8 mouse cellular contexts compared by ENCODE assay signal in genomic region chr10:13008737-13009121, GRCm38 (mm10). TPM values are rescaled to one million over a fixed set of nuclear protein-coding genes. Genes with fewer than 3 reads are reported as not detected.
DNase-seq lines count a peak whose midpoint lies in the region; ATAC-seq and TF ChIP-seq lines count a peak whose summit lies in the region.

No protein-coding gene starts in this region.

- H3K27ac ChIP-seq in kidney, postnatal 0 days, result peak overlapping the region; percentile 58; the same call in 1 of the 2 replicates
- H3K27ac ChIP-seq in embryonic facial prominence, embryonic 13.5 days, result peak overlapping the region; percentile 76
- peak overlapping the region; percentile 66; the same call in 1 of the 2 replicates for H3K27ac ChIP-seq in intestine, embryonic 15.5 days
- peak overlapping the region; percentile 64 for H3K27ac ChIP-seq in midbrain, embryonic 16.5 days (ENCODE audit: low read length)

- no peak for TF ChIP-seq CTCF in kidney, postnatal 0 days (IDR thresholded peaks at IDR 0.05; ENCODE audit: low read depth)

- H3K4me3 ChIP-seq in kidney, postnatal 0 days (replicated peaks; ENCODE audit: low read depth, low read length), result peak overlapping the region; percentile 89
- peak overlapping the region; percentile 92 for H3K4me3 ChIP-seq in embryonic facial prominence, embryonic 13.5 days
- peak overlapping the region; percentile 90 for H3K4me3 ChIP-seq in intestine, embryonic 15.5 days (replicated peaks)
- H3K4me3 ChIP-seq in midbrain, embryonic 16.5 days (ENCODE audit: low read depth, low read length), result peak overlapping the region; percentile 77

- peaks cover 7% of the 10 kb centered on the region for H3K4me1 ChIP-seq in kidney, postnatal 0 days (replicated peaks; ENCODE audit: insufficient read depth, low read length)
- peaks cover 15% of the 10 kb centered on the region for H3K4me1 ChIP-seq in embryonic facial prominence, embryonic 13.5 days
- H3K4me1 ChIP-seq in intestine, embryonic 15.5 days (replicated peaks), result peaks cover 14% of the 10 kb centered on the region
- peaks cover 17% of the 10 kb centered on the region for H3K4me1 ChIP-seq in midbrain, embryonic 16.5 days (ENCODE audit: control insufficient read depth, insufficient read depth, low read length)

- peak overlapping the region; percentile 83 for H3K9ac ChIP-seq in kidney, postnatal 0 days (ENCODE audit: low read depth, low read length)
- peak overlapping the region; percentile 89 for H3K9ac ChIP-seq in embryonic facial prominence, embryonic 13.5 days
- H3K9ac ChIP-seq in intestine, embryonic 15.5 days, result peak overlapping the region; percentile 76
- peak overlapping the region; percentile 73 for H3K9ac ChIP-seq in midbrain, embryonic 16.5 days (ENCODE audit: low read depth, low read length)

- no peaks in the 10 kb centered on the region for H3K36me3 ChIP-seq in kidney, postnatal 0 days (ENCODE audit: insufficient read depth, low read length)
- peaks cover 8% of the 10 kb centered on the region; the same call in 1 of the 2 replicates for H3K36me3 ChIP-seq in embryonic facial prominence, embryonic 13.5 days
- H3K36me3 ChIP-seq in intestine, embryonic 15.5 days, result no peaks in the 10 kb centered on the region
- no peaks in the 10 kb centered on the region for H3K36me3 ChIP-seq in midbrain, embryonic 16.5 days (ENCODE audit: control insufficient read depth, insufficient read depth, low read length)

- no peak for DNase-seq in kidney, postnatal 0 days (ENCODE audit: low spot score)
- DNase-seq in kidney, adult 11 months, result no peak
- no peak for DNase-seq in spleen, postnatal 36 days (ENCODE audit: low spot score in 2 of 2)
- no peak for DNase-seq in frontal cortex, postnatal 25 days (ENCODE audit: low spot score in 2 of 2)
- no peak for DNase-seq in left cerebral cortex, postnatal 36 days (ENCODE audit: low spot score in 2 of 2)

- H3K4me2 ChIP-seq in kidney, postnatal 0 days (ENCODE audit: low read length), result peak overlapping the region; percentile 89
- peak overlapping the region; percentile 81 for H3K4me2 ChIP-seq in embryonic facial prominence, embryonic 13.5 days
- H3K4me2 ChIP-seq in intestine, embryonic 15.5 days (replicated peaks), result peak overlapping the region; percentile 75
- H3K4me2 ChIP-seq in midbrain, embryonic 16.5 days (ENCODE audit: low read length), result peak overlapping the region; percentile 89

- H3K27me3 ChIP-seq in kidney, postnatal 0 days (ENCODE audit: insufficient read depth, low read length), result no peaks in the 10 kb centered on the region
- no peaks in the 10 kb centered on the region for H3K27me3 ChIP-seq in embryonic facial prominence, embryonic 13.5 days
- no peaks in the 10 kb centered on the region for H3K27me3 ChIP-seq in intestine, embryonic 15.5 days (replicated peaks)
- no peaks in the 10 kb centered on the region; the same call in 1 of the 2 replicates for H3K27me3 ChIP-seq in midbrain, embryonic 16.5 days (ENCODE audit: control insufficient read depth, insufficient read depth, low read depth, low read length)

- WGBS in kidney, postnatal 0 days, result 2% methylated on average over 29 of the region's 29 CpGs
- 2% methylated on average over 29 of the region's 29 CpGs for WGBS in embryonic facial prominence, embryonic 13.5 days
- WGBS in intestine, embryonic 15.5 days, result 2% methylated on average over 29 of the region's 29 CpGs
- 2% methylated on average over 29 of the region's 29 CpGs for WGBS in midbrain, embryonic 16.5 days

- intact Hi-C loops in left cerebral cortex, postnatal 36 days (cut with DNase I), result no loop called here

- no peaks in the 10 kb centered on the region for H3K9me3 ChIP-seq in kidney, postnatal 0 days (replicated peaks; ENCODE audit: low read length)
- H3K9me3 ChIP-seq in embryonic facial prominence, embryonic 13.5 days, result no peaks in the 10 kb centered on the region
- H3K9me3 ChIP-seq in intestine, embryonic 15.5 days, result no peaks in the 10 kb centered on the region
- H3K9me3 ChIP-seq in midbrain, embryonic 16.5 days (replicated peaks; ENCODE audit: control insufficient read depth, low read length, poor library complexity, severe bottlenecking), result no peaks in the 10 kb centered on the region

- ATAC-seq in kidney, postnatal 0 days (replicated peaks; ENCODE audit: low FRiP score, low read depth), result no peak
- peak; percentile 27; the same call in 1 of the 2 replicates for ATAC-seq in embryonic facial prominence, embryonic 13.5 days (ENCODE audit: insufficient number of reproducible peaks, insufficient read depth, low FRiP score, low TSS enrichment, low read depth)
- peak; percentile 51 for ATAC-seq in intestine, embryonic 15.5 days
- ATAC-seq in midbrain, embryonic 16.5 days, result peak; percentile 57

RNA-seq across cellular contexts. Expression of gene Sf3b5, which starts 3.6 kb away (rescaled TPM):
- polyA plus RNA-seq in kidney, postnatal 0 days (2015; fragmentation: Nextera tagmentation; extraction: Ambion mirVana), result 36.5 and 37.2 TPM in 2 replicates
- 38.4 and 40.1 TPM in 2 replicates for polyA plus RNA-seq in embryonic facial prominence, embryonic 13.5 days (2015; fragmentation: Nextera tagmentation; extraction: Ambion mirVana)
- 37.0 and 38.0 TPM in 2 replicates for polyA plus RNA-seq in intestine, embryonic 15.5 days (2015; fragmentation: Nextera tagmentation; extraction: Ambion mirVana)
- 20.4 and 20.8 TPM in 2 replicates for polyA plus RNA-seq in midbrain, embryonic 16.5 days (2015; fragmentation: Nextera tagmentation; extraction: Ambion mirVana)
- total RNA-seq in left cerebral cortex, postnatal 36 days (2021), result 1 to 10 TPM; 7.3 to 8.5 TPM

RNA-seq across cellular contexts. Expression of gene Stx11, which starts 44.6 kb away (rescaled TPM):
- 1.6 and 2.4 TPM in 2 replicates for polyA plus RNA-seq in kidney, postnatal 0 days (2015; fragmentation: Nextera tagmentation; extraction: Ambion mirVana)
- polyA plus RNA-seq in embryonic facial prominence, embryonic 13.5 days (2015; fragmentation: Nextera tagmentation; extraction: Ambion mirVana), result 3.6 and 4.5 TPM in 2 replicates
- 1.6 and 1.8 TPM in 2 replicates for polyA plus RNA-seq in intestine, embryonic 15.5 days (2015; fragmentation: Nextera tagmentation; extraction: Ambion mirVana)
- 1.3 and 1.7 TPM in 2 replicates for polyA plus RNA-seq in midbrain, embryonic 16.5 days (2015; fragmentation: Nextera tagmentation; extraction: Ambion mirVana)
- total RNA-seq in left cerebral cortex, postnatal 36 days (2021), result under 1 TPM in 1 of 2 experiments, not detected in 1; 0.39 TPM

RNA-seq across cellular contexts. Expression of gene Plagl1, which starts 51.6 kb away (rescaled TPM):
- polyA plus RNA-seq in kidney, postnatal 0 days (2015; fragmentation: Nextera tagmentation; extraction: Ambion mirVana), result 44.2 and 52.2 TPM in 2 replicates
- polyA plus RNA-seq in embryonic facial prominence, embryonic 13.5 days (2015; fragmentation: Nextera tagmentation; extraction: Ambion mirVana), result 126 and 130 TPM in 2 replicates
- polyA plus RNA-seq in intestine, embryonic 15.5 days (2015; fragmentation: Nextera tagmentation; extraction: Ambion mirVana), result 138 and 157 TPM in 2 replicates
- polyA plus RNA-seq in midbrain, embryonic 16.5 days (2015; fragmentation: Nextera tagmentation; extraction: Ambion mirVana), result 26.3 and 31.0 TPM in 2 replicates
- 10 to 100 TPM; 16.8 to 20.2 TPM for total RNA-seq in left cerebral cortex, postnatal 36 days (2021)
